29 mouse cellular contexts compared by ENCODE assay signal in genomic region chr15:67996532-67996931, GRCm38 (mm10).
A peak's percentile ranks its signal among the peaks of the same experiment; 100 is the strongest.
DNase-seq lines count a peak whose midpoint lies in the region; ATAC-seq and TF ChIP-seq lines count a peak whose summit lies in the region.
"Had no signal": no experiment of that assay in that cellular context is flagged by ENCODE, and none has a peak within 500 bp of the region (broad histone marks: within the 10 kb centered on the region; RNA-seq: fewer than 3 reads in every experiment).

No protein-coding gene starts in this region.

- no peaks in the 10 kb centered on the region for H3K4me1 ChIP-seq in heart, embryonic 12.5 days (replicated peaks)
- no peaks in the 10 kb centered on the region for H3K4me1 ChIP-seq in midbrain, postnatal 0 days (ENCODE audit: insufficient read depth, low read length)
- no peaks in the 10 kb centered on the region for H3K4me1 ChIP-seq in midbrain, embryonic 10.5 days
- H3K4me1 ChIP-seq: forebrain, embryonic 13.5 days; liver, embryonic 12.5 days; midbrain, embryonic 12.5 days; stomach, embryonic 15.5 days had no signal

- ATAC-seq in heart, embryonic 12.5 days (ENCODE audit: insufficient number of reproducible peaks, low FRiP score): no peak
- no peak for ATAC-seq in midbrain, postnatal 0 days (ENCODE audit: low FRiP score)
- peak; percentile 99 for ATAC-seq in granulocyte monocyte progenitor cell, adult 5-6 weeks (replicated peaks; ENCODE audit: poor library complexity, severe bottlenecking)
- no peak for ATAC-seq in megakaryocyte-erythroid progenitor cell, adult 5-6 weeks (replicated peaks; ENCODE audit: low FRiP score, low TSS enrichment, poor library complexity, severe bottlenecking)
- ATAC-seq: activated CD4-positive, CD25-positive, alpha-beta regulatory T cell, adult 4 months; forebrain, embryonic 13.5 days; hindbrain, embryonic 16.5 days; intestine, embryonic 16.5 days; liver, embryonic 12.5 days; liver, postnatal 0 days had no signal

- no peak overlapping the region for H3K4me3 ChIP-seq in heart, embryonic 12.5 days
- no peak overlapping the region for H3K4me3 ChIP-seq in midbrain, postnatal 0 days (ENCODE audit: low read depth, low read length)
- no peak overlapping the region for H3K4me3 ChIP-seq in midbrain, embryonic 10.5 days
- H3K4me3 ChIP-seq: embryonic facial prominence, embryonic 15.5 days; forebrain, embryonic 13.5 days; hindbrain, embryonic 10.5 days; liver, embryonic 12.5 days; midbrain, embryonic 12.5 days; stomach, embryonic 15.5 days had no signal

- WGBS in heart, embryonic 12.5 days: 77% methylated on average over 7 of the region's 7 CpGs
- WGBS in midbrain, postnatal 0 days: 70% methylated on average over 7 of the region's 7 CpGs
- 78% methylated on average over 7 of the region's 7 CpGs for WGBS in midbrain, embryonic 10.5 days

- no peak overlapping the region for H3K4me2 ChIP-seq in heart, embryonic 12.5 days
- no peak overlapping the region for H3K4me2 ChIP-seq in midbrain, postnatal 0 days (ENCODE audit: low read depth, low read length, poor library complexity, severe bottlenecking)
- H3K4me2 ChIP-seq: embryonic facial prominence, embryonic 15.5 days; forebrain, embryonic 13.5 days; liver, embryonic 12.5 days; midbrain, embryonic 12.5 days; stomach, embryonic 15.5 days had no signal

- no peaks in the 10 kb centered on the region for H3K27me3 ChIP-seq in heart, embryonic 12.5 days (replicated peaks)
- no peaks in the 10 kb centered on the region for H3K27me3 ChIP-seq in midbrain, postnatal 0 days (ENCODE audit: insufficient read depth, low read length)
- H3K27me3 ChIP-seq in midbrain, embryonic 10.5 days (ENCODE audit: low read depth, poor library complexity, severe bottlenecking): no peaks in the 10 kb centered on the region
- H3K27me3 ChIP-seq: embryonic facial prominence, embryonic 15.5 days; forebrain, embryonic 13.5 days; liver, embryonic 12.5 days; midbrain, embryonic 12.5 days; stomach, embryonic 15.5 days had no signal

- DNase-seq in heart, adult 11 months: peak; percentile 91
- peak; percentile 47 for DNase-seq in midbrain, postnatal 0 days (ENCODE audit: low spot score)
- DNase-seq in midbrain, embryonic 10.5 days (ENCODE audit: low spot score): no peak
- no peak for DNase-seq in thymus, postnatal 10 days (ENCODE audit: low spot score in 2 of 2)
- DNase-seq: adrenal gland, adult 8-10 months; B cell, adult 2 months; cerebellum, adult 9-10 months; gastrocnemius, postnatal 36 days; heart, postnatal 14 days; kidney, adult 8-10 months; kidney, postnatal 10 days; layer of hippocampus, adult 9-11 months; liver, postnatal 0 days; lung, postnatal 4 days; retina, postnatal 1 day; right cerebral cortex, postnatal 14 days; thymus, postnatal 14 days had no signal

- H3K9me3 ChIP-seq in heart, embryonic 12.5 days (replicated peaks): no peaks in the 10 kb centered on the region
- no peaks in the 10 kb centered on the region for H3K9me3 ChIP-seq in midbrain, postnatal 0 days (ENCODE audit: low read length)
- H3K9me3 ChIP-seq in midbrain, embryonic 10.5 days (replicated peaks): no peaks in the 10 kb centered on the region
- H3K9me3 ChIP-seq: embryonic facial prominence, embryonic 15.5 days; forebrain, embryonic 13.5 days; hindbrain, embryonic 10.5 days; liver, embryonic 12.5 days; midbrain, embryonic 12.5 days; stomach, embryonic 15.5 days had no signal

- no peak overlapping the region for H3K9ac ChIP-seq in heart, embryonic 12.5 days
- no peak overlapping the region for H3K9ac ChIP-seq in midbrain, postnatal 0 days (replicated peaks; ENCODE audit: low read length, poor library complexity, severe bottlenecking)
- H3K9ac ChIP-seq: embryonic facial prominence, embryonic 15.5 days; forebrain, embryonic 13.5 days; liver, embryonic 12.5 days; liver, postnatal 0 days; midbrain, embryonic 12.5 days; stomach, embryonic 15.5 days had no signal

- no peak for TF ChIP-seq CTCF in midbrain, postnatal 0 days (IDR thresholded peaks at IDR 0.05)

- H3K27ac ChIP-seq in heart, embryonic 12.5 days (ENCODE audit: poor library complexity, severe bottlenecking): no peak overlapping the region
- H3K27ac ChIP-seq in midbrain, postnatal 0 days (ENCODE audit: low read depth, low read length): no peak overlapping the region
- H3K27ac ChIP-seq in midbrain, embryonic 10.5 days (replicated peaks): no peak overlapping the region
- H3K27ac ChIP-seq: embryonic facial prominence, embryonic 15.5 days; forebrain, embryonic 13.5 days; hindbrain, embryonic 10.5 days; liver, embryonic 12.5 days; midbrain, embryonic 12.5 days; stomach, embryonic 15.5 days had no signal

- no peaks in the 10 kb centered on the region for H3K36me3 ChIP-seq in heart, embryonic 12.5 days
- H3K36me3 ChIP-seq in midbrain, postnatal 0 days (ENCODE audit: insufficient read depth, low read length): no peaks in the 10 kb centered on the region
- no peaks in the 10 kb centered on the region for H3K36me3 ChIP-seq in midbrain, embryonic 10.5 days
- H3K36me3 ChIP-seq: embryonic facial prominence, embryonic 15.5 days; hindbrain, embryonic 10.5 days; liver, embryonic 12.5 days; midbrain, embryonic 12.5 days; stomach, embryonic 15.5 days had no signal

Comparison
In these comparisons a context has a peak if more than half of its experiments do, and no peak if none do; other contexts are left out.
1. DNase-seq: peak in heart, adult 11 months (single experiment) and midbrain, postnatal 0 days (single experiment); none in midbrain, embryonic 10.5 days (single experiment) and thymus, postnatal 10 days (0 of 2).